ENCODE assay signal across 10 mouse cellular contexts in genomic region chr19:45113791-45114460, GRCm38 (mm10). TPM values are rescaled to one million over a fixed set of nuclear protein-coding genes. Genes with fewer than 3 reads are reported as not detected.
DNase-seq lines count a peak whose midpoint lies in the region; ATAC-seq and TF ChIP-seq lines count a peak whose summit lies in the region.
"Had no signal": no experiment of that assay in that cellular context is flagged by ENCODE, and none has a peak within 500 bp of the region (broad histone marks: within the 10 kb centered on the region; RNA-seq: fewer than 3 reads in every experiment).

No protein-coding gene starts in this region.

- TF ChIP-seq EP300 in lung, postnatal 0 days (IDR thresholded peaks at IDR 0.05), result no peak
- no peak for TF ChIP-seq EP300 in stomach, postnatal 0 days (optimal IDR thresholded peaks at IDR 0.05)

- H3K4me3 ChIP-seq in lung, postnatal 0 days (ENCODE audit: low read depth, low read length), result no peak overlapping the region
- H3K4me3 ChIP-seq in hindbrain, embryonic 12.5 days, result no peak overlapping the region
- no peak overlapping the region for H3K4me3 ChIP-seq in stomach, postnatal 0 days (ENCODE audit: low read depth, low read length)

- no peaks in the 10 kb centered on the region for H3K9me3 ChIP-seq in lung, postnatal 0 days (ENCODE audit: low read length)
- H3K9me3 ChIP-seq in hindbrain, embryonic 12.5 days (replicated peaks), result no peaks in the 10 kb centered on the region
- H3K9me3 ChIP-seq in stomach, postnatal 0 days (ENCODE audit: control insufficient read depth, low read length), result no peaks in the 10 kb centered on the region

- no peaks in the 10 kb centered on the region for H3K4me1 ChIP-seq in lung, postnatal 0 days (ENCODE audit: insufficient read depth, low read depth, low read length)
- H3K4me1 ChIP-seq in hindbrain, embryonic 12.5 days, result peaks cover 6% of the 10 kb centered on the region
- H3K4me1 ChIP-seq in stomach, postnatal 0 days (replicated peaks; ENCODE audit: control insufficient read depth, insufficient read depth), result 0 out of 2 replicates have a peak, but pooled peaks cover 2% of the 10 kb centered on the region

- TF ChIP-seq CTCF in lung, postnatal 0 days (IDR thresholded peaks at IDR 0.05), result no peak
- no peak for TF ChIP-seq CTCF in stomach, postnatal 0 days (IDR thresholded peaks at IDR 0.05; ENCODE audit: low read depth)

- no peak overlapping the region for H3K9ac ChIP-seq in lung, postnatal 0 days (replicated peaks; ENCODE audit: low read depth)
- H3K9ac ChIP-seq in hindbrain, embryonic 12.5 days, result peak overlapping the region; percentile 43; the same call in 1 of the 2 replicates
- H3K9ac ChIP-seq in stomach, postnatal 0 days (ENCODE audit: low read length), result no peak overlapping the region; the same call in 1 of the 2 replicates

- 0 out of 2 replicates have a peak, but pooled peaks cover 3% of the 10 kb centered on the region for H3K27me3 ChIP-seq in lung, postnatal 0 days (replicated peaks; ENCODE audit: insufficient read depth, low read length)
- H3K27me3 ChIP-seq in hindbrain, embryonic 12.5 days, result peaks cover 56% of the 10 kb centered on the region
- no peaks in the 10 kb centered on the region for H3K27me3 ChIP-seq in stomach, postnatal 0 days (ENCODE audit: control insufficient read depth, insufficient read depth, low read length)

- peak; percentile 18 for DNase-seq in lung, postnatal 0 days (ENCODE audit: low spot score)
- no peak for DNase-seq in lung, postnatal 14 days
- DNase-seq in liver, result peak; percentile 48
- DNase-seq in stomach, postnatal 0 days (ENCODE audit: low spot score), result no peak
- no peak for DNase-seq in thymus, postnatal 14 days
- DNase-seq in cerebellum, postnatal 36 days, result no peak
- DNase-seq: heart, postnatal 10 days had no signal

- WGBS in lung, postnatal 0 days, result 15% methylated on average over 18 of the region's 18 CpGs
- WGBS in hindbrain, embryonic 12.5 days, result 3% methylated on average over 18 of the region's 18 CpGs
- 8% methylated on average over 18 of the region's 18 CpGs for WGBS in stomach, postnatal 0 days

- H3K27ac ChIP-seq in lung, postnatal 0 days (ENCODE audit: low read length), result no peak overlapping the region
- no peak overlapping the region for H3K27ac ChIP-seq in hindbrain, embryonic 12.5 days
- no peak overlapping the region for H3K27ac ChIP-seq in stomach, postnatal 0 days (replicated peaks)

- H3K36me3 ChIP-seq in lung, postnatal 0 days (ENCODE audit: insufficient read depth, low read length), result no peaks in the 10 kb centered on the region
- no peaks in the 10 kb centered on the region for H3K36me3 ChIP-seq in hindbrain, embryonic 12.5 days
- no peaks in the 10 kb centered on the region for H3K36me3 ChIP-seq in stomach, postnatal 0 days (ENCODE audit: control insufficient read depth, insufficient read depth, low read length)

- H3K4me2 ChIP-seq in lung, postnatal 0 days (replicated peaks; ENCODE audit: low read depth, low read length), result no peak overlapping the region
- 0 out of 2 replicates have a peak overlapping the region, but pooled peaks have one; percentile 4 for H3K4me2 ChIP-seq in hindbrain, embryonic 12.5 days (replicated peaks)
- no peak overlapping the region for H3K4me2 ChIP-seq in stomach, postnatal 0 days (replicated peaks; ENCODE audit: low read depth)

- no peak for ATAC-seq in lung, postnatal 0 days
- ATAC-seq in hindbrain, embryonic 12.5 days (ENCODE audit: low FRiP score), result no peak
- ATAC-seq in stomach, postnatal 0 days (ENCODE audit: low FRiP score, low TSS enrichment), result peak; percentile 32; the same call in 1 of the 2 replicates
- no peak for ATAC-seq in erythroid progenitor cell, adult 5-6 weeks (replicated peaks; ENCODE audit: low FRiP score, poor library complexity, severe bottlenecking)

RNA-seq across cellular contexts. Expression of gene Tlx1, which starts 36.6 kb away (rescaled TPM):
- polyA plus RNA-seq in lung, postnatal 0 days (2015; fragmentation: Nextera tagmentation; extraction: Ambion mirVana), result not detected in 2 replicates
- 6.5 and 12.4 TPM in 2 replicates for polyA plus RNA-seq in hindbrain, embryonic 12.5 days (2016; fragmentation: Nextera tagmentation; extraction: Ambion mirVana)
- not detected in 2 replicates for polyA plus RNA-seq in stomach, postnatal 0 days (2015; fragmentation: Nextera tagmentation; extraction: Ambion mirVana)
- total RNA-seq in erythroid progenitor cell, adult 5-6 weeks (2015; ENCODE audit: low replicate concordance), result not detected in 2 replicates
- total RNA-seq in erythroid progenitor cell, adult 5-6 weeks (2017; ENCODE audit: low replicate concordance), result not detected in 2 replicates
- polyA plus RNA-seq: small intestine, adult 2 months had no signal

RNA-seq across cellular contexts. Expression of gene Kazald1, which starts 38.9 kb away (rescaled TPM):
- 11.2 and 12.8 TPM in 2 replicates for polyA plus RNA-seq in lung, postnatal 0 days (2015; fragmentation: Nextera tagmentation; extraction: Ambion mirVana)
- 9.4 and 14.1 TPM in 2 replicates for polyA plus RNA-seq in hindbrain, embryonic 12.5 days (2016; fragmentation: Nextera tagmentation; extraction: Ambion mirVana)
- polyA plus RNA-seq in stomach, postnatal 0 days (2015; fragmentation: Nextera tagmentation; extraction: Ambion mirVana), result 3.0 and 3.8 TPM in 2 replicates
- total RNA-seq in erythroid progenitor cell, adult 5-6 weeks (2015; ENCODE audit: low replicate concordance), result not detected in 2 replicates
- not detected in 2 replicates for total RNA-seq in erythroid progenitor cell, adult 5-6 weeks (2017; ENCODE audit: low replicate concordance)

Comparison
In these comparisons a context has a peak if more than half of its experiments do, and no peak if none do; other contexts are left out.
1. DNase-seq: peak in lung, postnatal 0 days (single experiment) and liver (single experiment); none in lung, postnatal 14 days (single experiment), stomach, postnatal 0 days (single experiment), thymus, postnatal 14 days (single experiment) and cerebellum, postnatal 36 days (0 of 2).